ENCODE assay signal across 8 mouse cellular contexts in the genomic region with DNA sequence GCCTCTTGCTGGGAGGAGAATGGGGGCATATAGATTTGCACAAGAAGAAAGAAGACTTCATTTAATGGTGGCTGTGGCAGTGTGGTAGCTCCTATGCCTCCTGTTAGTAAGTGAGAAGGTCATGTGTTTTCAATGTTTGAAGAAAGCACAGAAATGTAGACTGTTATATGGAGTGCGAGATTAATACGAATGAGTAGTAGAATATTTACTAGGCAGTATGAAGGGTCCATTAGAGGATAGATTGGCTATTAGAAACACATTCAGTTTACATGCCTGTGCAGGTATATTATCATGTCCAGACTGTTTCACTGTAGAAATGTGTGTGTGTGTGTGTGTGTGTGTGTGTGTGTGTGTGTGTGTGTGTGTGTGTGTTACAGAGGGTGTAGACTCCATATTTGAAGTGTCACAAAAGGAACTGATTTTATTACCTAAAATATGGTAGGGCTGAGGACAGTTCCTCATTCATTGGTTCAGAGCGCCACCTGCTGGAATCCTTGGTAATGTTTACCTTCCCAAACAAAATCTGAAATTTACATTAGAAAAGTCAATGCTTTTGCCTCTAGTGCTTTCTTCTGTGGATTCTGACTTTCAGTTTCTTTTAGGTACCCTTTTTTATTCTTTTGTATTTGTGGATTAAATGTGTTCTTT. TPM values are rescaled to one million over a fixed set of nuclear protein-coding genes. Genes with fewer than 3 reads are reported as not detected.
DNase-seq lines count a peak whose midpoint lies in the region; ATAC-seq and TF ChIP-seq lines count a peak whose summit lies in the region.

No protein-coding gene starts in this region.

- no peak overlapping the region for H3K4me2 ChIP-seq in lung, postnatal 0 days (replicated peaks; ENCODE audit: low read depth, low read length)

- no peaks in the 10 kb centered on the region for H3K9me3 ChIP-seq in E14TG2a.4 (ENCODE audit: low read length)
- H3K9me3 ChIP-seq in lung, postnatal 0 days (ENCODE audit: low read length) = no peaks in the 10 kb centered on the region

- peak; percentile 57 to 72 for DNase-seq in adrenal gland, adult 18-20 months (ENCODE audit: low spot score in 2 of 2)
- DNase-seq in embryo, embryonic 11 days = peak; percentile 85
- DNase-seq in heart, postnatal 36 days = peak; percentile 67 to 80
- peak; percentile 30 for DNase-seq in layer of hippocampus, adult 9-11 months
- DNase-seq in lung, postnatal 0 days (ENCODE audit: low spot score) = peak; percentile 71
- peak; percentile 43 for DNase-seq in retina, adult 2 months (ENCODE audit: low read depth, low spot score)
- peak; percentile 75 for DNase-seq in urinary bladder, postnatal 25 days (ENCODE audit: low spot score)

- no peak for ATAC-seq in lung, postnatal 0 days

- peak; percentile 20; the same call in 1 of the 2 replicates for TF ChIP-seq CTCF in E14TG2a.4 (conservative IDR thresholded peaks at IDR 0.05; ENCODE audit: low read length)
- peak; percentile 79 for TF ChIP-seq CTCF in lung, postnatal 0 days (IDR thresholded peaks at IDR 0.05)

- no peak overlapping the region for H3K9ac ChIP-seq in lung, postnatal 0 days (replicated peaks; ENCODE audit: low read depth)

- TF ChIP-seq EP300 in lung, postnatal 0 days (IDR thresholded peaks at IDR 0.05) = no peak

- WGBS in lung, postnatal 0 days = 31% methylated on average over 3 of the region's 3 CpGs

- H3K36me3 ChIP-seq in E14TG2a.4 (ENCODE audit: insufficient read depth, low read length) = no peaks in the 10 kb centered on the region
- no peaks in the 10 kb centered on the region for H3K36me3 ChIP-seq in lung, postnatal 0 days (ENCODE audit: insufficient read depth, low read length)

- peaks cover 6% of the 10 kb centered on the region; the same call in 1 of the 2 replicates for H3K4me1 ChIP-seq in E14TG2a.4 (replicated peaks; ENCODE audit: low read depth, low read length)
- no peaks in the 10 kb centered on the region for H3K4me1 ChIP-seq in lung, postnatal 0 days (ENCODE audit: insufficient read depth, low read depth, low read length)

- no peaks in the 10 kb centered on the region for H3K27me3 ChIP-seq in E14TG2a.4 (ENCODE audit: insufficient read depth, low read length)
- H3K27me3 ChIP-seq in lung, postnatal 0 days (replicated peaks; ENCODE audit: insufficient read depth, low read length) = no peaks in the 10 kb centered on the region

- no peak overlapping the region for H3K4me3 ChIP-seq in E14TG2a.4 (replicated peaks; ENCODE audit: low read length)
- no peak overlapping the region for H3K4me3 ChIP-seq in lung, postnatal 0 days (ENCODE audit: low read depth, low read length)

- no peak overlapping the region for H3K27ac ChIP-seq in lung, postnatal 0 days (ENCODE audit: low read length)

- intact Hi-C loops in heart, postnatal 36 days (cut with DNase I) = loop anchor here (1.0 to 10.0 kb wide), 5 partner anchors 59 to 1071 kb away; a partner anchor contains a TSS

RNA-seq across cellular contexts. Expression of a gene that starts 31.0 kb away (rescaled TPM):
- 1 to 10 TPM; 4.0 to 8.9 TPM for total RNA-seq in adrenal gland, adult 18-20 months (2021)
- 1 to 10 TPM; 1.9 to 2.5 TPM for total RNA-seq in heart, postnatal 36 days (2021)
- polyA plus RNA-seq in lung, postnatal 0 days (2015; fragmentation: Nextera tagmentation; extraction: Ambion mirVana) = 0.26 and 0.39 TPM in 2 replicates

RNA-seq across cellular contexts. Expression of a gene that starts 47.8 kb away (rescaled TPM):
- 1 to 10 TPM; 1.1 to 2.0 TPM for total RNA-seq in adrenal gland, adult 18-20 months (2021)
- total RNA-seq in heart, postnatal 36 days (2021) = 1 to 10 TPM; 1.2 to 1.4 TPM
- polyA plus RNA-seq in lung, postnatal 0 days (2015; fragmentation: Nextera tagmentation; extraction: Ambion mirVana) = 2.1 and 3.4 TPM in 2 replicates

Comparison
In these comparisons a context has a peak if more than half of its experiments do, and no peak if none do; other contexts are left out.
1. DNase-seq: peak in every context shown above with its lines; median percentile 85 in embryo, embryonic 11 days; 75 in urinary bladder, postnatal 25 days; 74 in heart, postnatal 36 days; 71 in lung, postnatal 0 days; 64 in adrenal gland, adult 18-20 months; 43 in retina, adult 2 months; 30 in layer of hippocampus, adult 9-11 months.